Mouse (Mus musculus) thymus, adult 2 months (tissue): Measurements from ENCODE around the gene Mapkap1. TPM values are rescaled to one million over a fixed set of nuclear protein-coding genes. Genes with fewer than 3 reads are reported as not detected.

ENCODE experiments used
- DNase-seq: peaks from one replicate; pipeline ENCODE4 v3.0.0; 2021
- H3K27ac ChIP-seq: fragments of 200-500 bp; 2 replicates; pipeline ENCODE4 v1.5.1; 2012; ENCODE audit warnings: low read length, control low read depth; ENCODE audit not compliant: control insufficient read depth, insufficient read depth
- H3K27me3 ChIP-seq: fragments of 200-500 bp; 2 replicates; pipeline ENCODE4 v1.6.1; 2012; ENCODE audit warnings: mild to moderate bottlenecking, low read length, moderate library complexity, mixed read lengths; ENCODE audit not compliant: control insufficient read depth, insufficient read depth
- H3K36me3 ChIP-seq: fragments of 200-500 bp; 2 replicates; pipeline ENCODE4 v1.6.1; 2012; ENCODE audit warnings: mild to moderate bottlenecking, low read length, moderate library complexity; ENCODE audit not compliant: control insufficient read depth, insufficient read depth
- H3K4me1 ChIP-seq: fragments of 200-500 bp; replicated peaks from 2 replicates; pipeline ENCODE4 v1.6.1; 2012; ENCODE audit warnings: low read length; ENCODE audit not compliant: control insufficient read depth, insufficient read depth
- H3K4me3 ChIP-seq: fragments of 200-500 bp; 2 replicates; pipeline ENCODE4 v1.5.1; 2012; ENCODE audit warnings: mild to moderate bottlenecking, low read length, control low read depth, moderate library complexity; ENCODE audit not compliant: control insufficient read depth, insufficient read depth
- CTCF ChIP-seq: fragments of 200-500 bp; IDR thresholded peaks from 2 replicates; pipeline ENCODE4 v1.5.1; 2012; ENCODE audit warnings: mild to moderate bottlenecking, control low read depth, low read length, moderate library complexity, borderline replicate concordance; ENCODE audit not compliant: control insufficient read depth, poor library complexity, insufficient read depth; ENCODE audit errors: extremely low read depth
- POLR2A ChIP-seq: fragments of 200-500 bp; IDR thresholded peaks from 2 replicates; pipeline ENCODE4 v1.6.1; 2012; ENCODE audit warnings: mild to moderate bottlenecking, low read length, control low read depth, moderate library complexity; ENCODE audit not compliant: control insufficient read depth, poor library complexity, insufficient read depth; ENCODE audit errors: extremely low read depth
- WGBS: fragments of 180-500 bp; shearing (Covaris S2); methylation state at CpG from one replicate; pipeline ENCODE4 v1.1.7; 2018; 5-methylcytosine and 5-hydroxymethylcytosine counted together
- polyA plus RNA-seq: library from polyadenylated mRNA; depleted of rRNA; stranded (reverse); fragments of >200 nt; gene quantifications from 2 replicates; pipeline ENCODE4 v1.2.3, GENCODE M21; 2012

Gene Mapkap1
- polyA plus RNA-seq, 1 experiment, result 42.6 TPM

- no peaks in the 10 kb centered on the region for H3K27me3 ChIP-seq
- no peak for TF ChIP-seq CTCF
- TF ChIP-seq POLR2A, result no peak
- 96% methylated on average over 8 of the region's 8 CpGs for WGBS
- H3K4me1 ChIP-seq, result no peaks in the 10 kb centered on the region
- no peak overlapping the region for H3K27ac ChIP-seq
- no peaks in the 10 kb centered on the region for H3K36me3 ChIP-seq
- no peak for DNase-seq
- no peak overlapping the region for H3K4me3 ChIP-seq
These were observed 214.9 kb downstream of the Mapkap1 start for GRCm38 (mm10) chr2:34621485-34621884.

- WGBS, result 48% methylated on average over 11 of the region's 11 CpGs
- H3K27ac ChIP-seq, result no peak overlapping the region
- no peaks in the 10 kb centered on the region for H3K27me3 ChIP-seq
- no peak overlapping the region for H3K4me3 ChIP-seq
- no peak for TF ChIP-seq POLR2A
- TF ChIP-seq CTCF, result no peak
- H3K4me1 ChIP-seq, result no peaks in the 10 kb centered on the region
- no peaks in the 10 kb centered on the region for H3K36me3 ChIP-seq
- no peak for DNase-seq
These were observed 215.9 kb downstream of the Mapkap1 start for GRCm38 (mm10) chr2:34622518-34622917.

- H3K4me1 ChIP-seq, result no peaks in the 10 kb centered on the region; the same call in 1 of the 2 replicates
- WGBS, result 88% methylated on average over 8 of the region's 8 CpGs
These were observed 216.6 kb downstream of the Mapkap1 start for GRCm38 (mm10) chr2:34623181-34623580.

GRCm38 (mm10) chr2:34624076-34624475 lies 217.5 kb downstream of the Mapkap1 start:
- 98% methylated on average over 12 of the region's 12 CpGs for WGBS

More at GRCm38 (mm10) chr2:34623181-34623580, 216.6 kb downstream of the Mapkap1 start:
- Histone ChIP-seq H3K4me3 (no peak overlapping the region), H3K27me3 (no peaks in the 10 kb centered on the region), H3K36me3 (no peaks in the 10 kb centered on the region), H3K27ac (no peak overlapping the region)
- TF ChIP-seq CTCF, result no peak
- TF ChIP-seq POLR2A, result no peak
- no peak for DNase-seq

GRCm38 (mm10) chr2:34627328-34628226 lies 221.0 kb downstream of the Mapkap1 start:
- Histone ChIP-seq H3K27ac (no peak overlapping the region), H3K4me1 (no peaks in the 10 kb centered on the region; the same call in 1 of the 2 replicates), H3K27me3 (no peaks in the 10 kb centered on the region), H3K4me3 (no peak overlapping the region), H3K36me3 (no peaks in the 10 kb centered on the region)
- TF ChIP-seq POLR2A (no peak), CTCF (no peak)
- DNase-seq, result no peak
- WGBS, result 39% methylated on average over 17 of the region's 17 CpGs

More at GRCm38 (mm10) chr2:34624076-34624475, 217.5 kb downstream of the Mapkap1 start:
- TF ChIP-seq CTCF, result no peak
- TF ChIP-seq POLR2A, result no peak
- no peak overlapping the region for H3K4me3 ChIP-seq
- DNase-seq, result no peak
- no peaks in the 10 kb centered on the region; the same call in 1 of the 2 replicates for H3K4me1 ChIP-seq
- H3K27me3 ChIP-seq, result no peaks in the 10 kb centered on the region
- no peak overlapping the region for H3K27ac ChIP-seq
- no peaks in the 10 kb centered on the region for H3K36me3 ChIP-seq

GRCm38 (mm10) chr2:34628903-34629540 lies 222.5 kb downstream of the Mapkap1 start:
- Histone ChIP-seq H3K36me3 (no peaks in the 10 kb centered on the region), H3K27ac (no peak overlapping the region), H3K27me3 (no peaks in the 10 kb centered on the region), H3K4me3 (no peak overlapping the region), H3K4me1 (no peaks in the 10 kb centered on the region; the same call in 1 of the 2 replicates)
- DNase-seq, result no peak
- TF ChIP-seq CTCF (no peak), POLR2A (no peak)
- WGBS, result 62% methylated on average over 4 of the region's 4 CpGs

- no peaks in the 10 kb centered on the region; the same call in 1 of the 2 replicates for H3K4me1 ChIP-seq
- no peak overlapping the region for H3K4me3 ChIP-seq
- H3K27ac ChIP-seq, result no peak overlapping the region
- no peak for DNase-seq
- WGBS, result 87% methylated on average over 7 of the region's 7 CpGs
- TF ChIP-seq POLR2A (no peak), CTCF (no peak)
- no peaks in the 10 kb centered on the region for H3K27me3 ChIP-seq
- no peaks in the 10 kb centered on the region for H3K36me3 ChIP-seq
These were observed 223.2 kb downstream of the Mapkap1 start for GRCm38 (mm10) chr2:34629758-34630157.
